Mouse (Mus musculus) myocyte (in vitro differentiated cells): Measurements from ENCODE around the gene Gabrd.

Source experiments
- CEBPB ChIP-seq: IDR thresholded peaks from 2 replicates; pipeline ENCODE4 v1.6.1; 2011; ENCODE audit warnings: mild to moderate bottlenecking, moderate library complexity; ENCODE audit not compliant: poor library complexity, insufficient read depth, severe bottlenecking
- E2F4 ChIP-seq: IDR thresholded peaks from one replicate; pipeline ENCODE4 v1.6.1; 2011; ENCODE audit warnings: mild to moderate bottlenecking, control low read depth, moderate library complexity; ENCODE audit not compliant: insufficient read depth
- POLR2A ChIP-seq: IDR thresholded peaks from one replicate; pipeline ENCODE4 v1.6.1; 2011; ENCODE audit warnings: low read depth, mild to moderate bottlenecking, control low read depth, moderate library complexity; ENCODE audit not compliant: insufficient read length
- POLR2AphosphoS2 ChIP-seq: IDR thresholded peaks from one replicate; pipeline ENCODE4 v1.6.1; 2011; ENCODE audit warnings: low read depth, control low read depth; ENCODE audit not compliant: insufficient read length
- USF1 ChIP-seq: IDR thresholded peaks from one replicate; pipeline ENCODE4 v1.6.1; 2011; ENCODE audit warnings: low read depth, mild to moderate bottlenecking, control low read depth, moderate library complexity

- TF ChIP-seq POLR2A: no peak
- TF ChIP-seq POLR2AphosphoS2: no peak
- no peak for TF ChIP-seq USF1
- TF ChIP-seq E2F4: no peak
- no peak for TF ChIP-seq CEBPB
Observed at GRCm38 (mm10) chr4:155382752-155383151, 15.2 kb downstream of the Gabrd start.
